Mouse (Mus musculus) ovary, postnatal 36 days (tissue): ENCODE data around the gene Myl4.

Source experiments
- DNase-seq: peaks from one replicate; pipeline ENCODE4 v3.0.0; 2022; ENCODE audit warnings: low spot score, mixed read lengths

Gene Myl4

DNA sequence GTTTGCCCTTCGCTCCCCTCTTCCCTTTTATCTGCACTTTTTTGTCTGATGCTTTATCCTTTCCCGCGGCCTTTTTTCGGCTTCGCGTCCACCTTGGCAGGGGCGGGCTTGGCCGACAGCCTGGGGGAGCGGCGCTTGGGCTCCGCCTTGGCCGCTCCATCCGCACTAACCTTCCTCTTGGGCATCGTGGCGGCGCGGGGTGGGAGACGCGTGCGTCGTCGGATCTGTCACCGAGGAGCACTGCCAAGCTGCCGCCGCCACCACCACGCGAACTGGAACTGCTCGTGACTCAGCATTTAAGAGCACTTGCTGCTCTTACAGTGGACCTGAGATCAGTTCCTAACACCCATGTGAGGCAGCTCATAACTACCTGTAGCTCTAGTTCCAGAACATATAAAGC lies 20.9 kb downstream of the Myl4 start:
- peak; percentile 32 for DNase-seq

- no peak for DNase-seq
Observed at GRCm38 (mm10) chr11:104572091-104572490, 21.6 kb downstream of the Myl4 start.

DNA sequence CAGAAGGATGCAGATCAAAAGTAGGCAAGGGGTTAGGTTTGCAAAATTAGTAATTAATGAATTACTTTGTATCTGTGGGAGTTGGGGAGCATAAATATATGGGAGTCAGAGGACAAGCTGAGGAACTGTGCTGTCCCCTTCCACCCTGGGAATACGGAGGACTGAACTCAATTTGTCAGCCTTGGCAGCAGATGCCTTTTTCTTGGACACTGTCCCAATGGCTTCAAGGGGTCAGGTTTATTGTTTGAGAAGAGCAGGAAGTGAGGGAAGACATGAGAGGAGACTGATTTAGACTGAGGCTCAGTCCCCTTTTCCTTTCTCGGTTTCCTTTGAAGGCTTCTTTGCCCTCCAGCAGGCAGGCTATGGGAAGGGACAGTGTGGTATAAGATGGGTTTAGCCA lies 22.1 kb downstream of the Myl4 start:
- DNase-seq = no peak

DNA sequence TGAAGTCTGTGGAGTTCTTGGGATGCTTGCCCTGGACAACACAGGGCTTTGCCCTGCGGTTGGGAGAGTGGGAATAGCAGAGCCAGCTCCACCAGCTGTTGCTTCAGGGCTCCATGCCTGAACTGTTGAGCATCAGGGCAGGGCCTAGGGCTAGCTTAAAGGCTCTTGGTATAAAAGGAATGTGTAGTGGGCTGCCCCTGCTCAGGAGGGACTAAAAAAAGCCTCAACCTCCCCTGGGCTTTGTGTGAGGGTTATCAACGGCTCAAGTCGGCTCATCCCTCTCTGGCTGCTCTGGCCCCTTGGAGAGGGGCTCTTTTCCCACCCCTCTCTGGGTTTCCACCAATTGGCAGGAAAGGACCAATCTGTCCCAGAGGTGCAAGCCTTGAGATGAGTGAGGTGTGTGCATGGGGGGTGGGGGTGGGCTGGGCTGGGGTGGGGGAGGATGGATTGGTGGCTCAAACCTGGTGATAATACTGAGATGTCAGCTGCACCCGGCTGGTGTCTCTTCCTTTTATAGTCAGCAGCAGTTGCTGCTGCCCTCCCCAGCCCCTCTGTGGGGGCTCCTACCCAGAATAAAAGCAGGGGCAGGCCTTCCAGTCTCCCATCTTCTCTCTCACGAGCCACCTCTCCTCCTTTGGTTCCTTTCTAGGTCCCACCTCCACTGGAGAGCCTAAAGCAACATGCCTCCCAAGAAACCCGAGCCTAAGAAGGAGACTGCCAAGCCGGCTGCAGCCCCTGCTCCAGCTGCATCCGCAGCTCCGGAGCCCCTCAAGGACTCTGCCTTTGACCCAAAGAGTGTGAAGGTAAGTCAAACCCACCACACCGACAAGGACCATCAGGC lies 26.5 kb downstream of the Myl4 start:
- DNase-seq = no peak

DNA sequence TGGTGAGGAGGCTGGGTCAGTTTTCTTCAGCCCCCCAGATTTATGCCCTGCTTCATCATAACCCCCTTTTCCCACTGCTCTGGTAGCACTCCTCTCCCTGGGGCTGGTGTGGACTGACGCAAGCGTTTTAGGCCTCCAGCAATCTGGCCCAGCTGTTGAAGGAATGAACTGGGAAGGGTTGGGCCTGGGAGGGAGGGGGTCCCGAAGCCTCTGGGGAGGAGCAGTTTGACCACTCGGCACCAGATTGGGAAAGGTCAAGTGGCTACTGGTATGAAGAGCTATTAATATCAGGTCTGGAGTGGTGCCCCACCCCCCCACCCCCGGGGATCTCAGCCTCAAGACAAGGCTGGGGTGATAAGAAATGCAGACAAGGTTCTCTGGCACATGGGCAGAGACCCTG lies 27.6 kb downstream of the Myl4 start:
- DNase-seq = no peak

GRCm38 (mm10) chr11:104579084-104579483 lies 28.6 kb downstream of the Myl4 start:
- no peak for DNase-seq

DNA sequence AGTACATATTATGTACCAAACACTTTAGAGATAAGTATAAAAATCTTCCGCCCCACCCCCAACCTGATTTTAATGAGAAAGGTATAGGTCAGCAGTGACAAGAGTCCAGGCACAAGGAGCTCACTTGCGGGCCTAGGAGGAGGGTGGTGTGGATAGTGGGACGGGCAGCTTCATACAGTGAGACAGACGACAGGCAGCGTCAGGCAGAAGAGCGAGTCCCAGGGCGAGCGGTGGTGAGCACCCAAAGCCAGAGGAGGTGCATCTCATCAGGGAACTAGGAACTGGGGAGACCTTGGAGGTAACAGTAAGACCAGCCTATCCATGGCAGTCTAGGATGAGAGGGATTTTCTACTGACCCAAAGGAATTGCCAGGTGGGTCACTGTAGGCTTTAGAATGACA lies 29.1 kb downstream of the Myl4 start:
- DNase-seq = no peak

- no peak for DNase-seq
Observed at GRCm38 (mm10) chr11:104580091-104580490, 29.6 kb downstream of the Myl4 start.

DNA sequence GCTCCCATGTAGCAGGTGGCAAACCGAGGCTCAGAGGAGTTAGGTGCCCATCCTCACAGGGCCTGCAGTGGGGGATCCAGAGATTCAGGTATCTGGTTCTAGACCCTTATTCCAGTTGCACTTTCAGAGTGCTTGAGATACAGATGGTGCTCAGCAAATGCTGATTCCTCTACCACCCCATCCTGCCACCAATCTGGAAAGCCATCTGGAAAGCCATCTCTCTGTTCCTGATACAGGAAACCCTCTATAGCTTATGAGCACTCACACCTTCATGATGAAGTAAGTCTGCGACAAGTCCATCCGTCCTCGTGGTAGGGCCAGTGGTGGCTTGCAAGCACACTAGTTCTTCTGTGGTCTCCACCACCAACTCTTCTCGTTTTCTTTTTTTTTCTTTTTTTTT lies 30.1 kb downstream of the Myl4 start:
- DNase-seq = no peak

DNA sequence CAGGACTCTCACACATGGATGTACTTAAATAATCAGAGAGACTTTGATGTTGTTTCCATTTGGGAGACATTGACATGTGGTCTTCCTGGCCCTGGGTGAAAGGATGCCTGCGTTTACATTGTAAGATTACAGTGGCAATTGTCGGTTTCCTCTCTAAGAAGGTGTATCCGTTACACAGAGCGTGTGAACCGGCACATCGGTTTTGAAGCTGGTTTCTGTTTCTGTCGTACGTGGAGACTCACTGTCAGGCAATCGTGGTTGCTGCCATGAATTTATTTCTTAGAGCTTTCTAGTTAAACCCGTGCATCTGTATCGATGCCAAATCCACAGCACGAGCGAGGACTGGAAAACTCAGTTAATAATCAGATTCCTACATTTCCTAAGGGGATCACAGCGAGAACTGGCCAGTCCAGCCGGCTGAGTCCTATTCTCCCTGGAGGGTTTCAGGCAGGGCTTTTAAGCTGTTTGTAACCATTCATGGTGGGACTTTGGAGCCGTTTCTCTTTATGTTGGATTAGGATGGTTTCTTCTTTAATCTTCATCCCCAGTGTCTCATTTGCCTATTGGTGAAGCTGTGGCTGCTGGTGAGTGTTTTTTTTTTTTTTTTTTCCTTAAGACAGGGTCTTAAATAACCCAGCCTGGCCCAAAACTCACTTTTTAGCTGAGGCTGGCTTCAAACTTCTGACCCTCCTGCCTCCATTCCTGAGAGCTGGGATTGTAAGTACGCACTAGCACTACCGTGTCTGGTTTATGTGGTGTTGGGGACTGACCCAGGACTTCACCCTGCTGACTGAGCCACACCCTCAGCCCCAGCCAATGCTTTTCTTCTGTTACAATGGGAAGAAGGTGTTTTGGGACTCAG lies 31.2 kb downstream of the Myl4 start:
- DNase-seq = no peak

DNA sequence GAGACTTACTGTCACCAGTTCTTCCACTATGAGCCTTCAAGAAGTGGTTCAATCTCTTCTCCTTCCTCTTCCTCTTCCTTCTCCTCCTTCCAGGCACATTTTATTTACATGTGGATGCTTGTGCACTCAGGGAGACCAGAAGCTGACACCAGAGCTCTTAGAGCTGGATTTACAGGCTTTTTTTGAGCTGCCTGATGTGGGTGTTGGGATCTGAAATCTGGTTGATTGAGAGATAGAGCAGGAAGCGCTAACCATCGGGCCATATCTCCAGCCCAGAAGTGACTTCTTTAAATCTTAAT lies 31.8 kb downstream of the Myl4 start:
- DNase-seq = no peak

- no peak for DNase-seq
Observed at GRCm38 (mm10) chr11:104582630-104583364, 32.3 kb downstream of the Myl4 start.

GRCm38 (mm10) chr11:104585495-104585894 lies 35.0 kb downstream of the Myl4 start:
- DNase-seq = no peak

GRCm38 (mm10) chr11:104587904-104588303 lies 37.4 kb downstream of the Myl4 start:
- no peak for DNase-seq

- DNase-seq = no peak
Observed at GRCm38 (mm10) chr11:104588513-104588912, 38.0 kb downstream of the Myl4 start.

GRCm38 (mm10) chr11:104589570-104589969 lies 39.1 kb downstream of the Myl4 start:
- DNase-seq = no peak

DNA sequence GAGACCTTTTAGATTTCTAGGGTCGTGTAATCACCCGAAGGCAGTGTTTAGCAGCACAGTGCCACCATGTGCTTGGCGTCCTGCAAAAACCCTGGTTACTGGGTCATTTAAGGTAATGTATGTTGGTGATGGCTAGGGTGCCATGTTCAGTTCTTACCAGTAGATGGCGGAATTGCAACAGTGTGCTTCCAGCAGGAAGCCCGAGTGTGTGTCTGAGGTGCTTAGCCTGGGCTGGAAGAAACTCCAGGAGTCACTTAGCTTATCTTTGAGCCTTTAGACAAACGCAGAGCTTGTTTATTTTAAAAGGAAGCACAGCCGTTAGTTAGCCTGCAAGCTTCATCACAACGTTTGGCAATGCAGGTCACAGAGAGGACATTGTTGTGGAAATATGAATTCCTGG lies 39.7 kb downstream of the Myl4 start:
- peak; percentile 60 for DNase-seq

GRCm38 (mm10) chr11:104592066-104592835 lies 41.8 kb downstream of the Myl4 start:
- DNase-seq = peak; percentile 51

DNA sequence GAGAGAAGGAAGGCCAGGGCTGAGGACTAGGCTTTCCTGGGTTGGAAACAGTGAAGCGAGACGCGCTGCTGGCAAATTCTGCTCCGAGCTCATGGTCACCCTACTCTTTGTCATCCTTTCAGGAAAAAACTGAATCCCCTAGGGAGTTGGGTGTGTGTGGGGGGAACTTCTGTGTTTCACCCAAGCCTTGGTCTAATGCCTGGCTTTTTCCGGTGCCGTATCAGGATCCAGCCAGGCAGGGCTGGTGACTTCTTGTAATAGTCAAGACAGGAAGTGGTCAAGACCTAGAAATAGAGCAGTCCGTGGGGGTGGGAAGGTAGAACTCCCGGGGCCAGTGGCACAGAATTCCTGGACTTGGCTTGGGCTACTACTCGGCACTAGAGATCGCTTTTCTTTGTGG lies 45.9 kb downstream of the Myl4 start:
- DNase-seq = no peak

- DNase-seq = peak; percentile 15
Observed at GRCm38 (mm10) chr11:104599265-104599945, 48.9 kb downstream of the Myl4 start.

- DNase-seq = no peak
Observed at GRCm38 (mm10) chr11:104600675-104601074, 50.2 kb downstream of the Myl4 start.
